Mouse (Mus musculus): ENCODE measurements around the gene Fam3b. TPM values are rescaled to one million over a fixed set of nuclear protein-coding genes. Genes with fewer than 3 reads are reported as not detected.

Gene Fam3b
- 0.16 TPM in 1 of 2 replicates, not detected in the other for polyA plus RNA-seq (2015; fragmentation: Nextera tagmentation; extraction: Ambion mirVana)

DNA sequence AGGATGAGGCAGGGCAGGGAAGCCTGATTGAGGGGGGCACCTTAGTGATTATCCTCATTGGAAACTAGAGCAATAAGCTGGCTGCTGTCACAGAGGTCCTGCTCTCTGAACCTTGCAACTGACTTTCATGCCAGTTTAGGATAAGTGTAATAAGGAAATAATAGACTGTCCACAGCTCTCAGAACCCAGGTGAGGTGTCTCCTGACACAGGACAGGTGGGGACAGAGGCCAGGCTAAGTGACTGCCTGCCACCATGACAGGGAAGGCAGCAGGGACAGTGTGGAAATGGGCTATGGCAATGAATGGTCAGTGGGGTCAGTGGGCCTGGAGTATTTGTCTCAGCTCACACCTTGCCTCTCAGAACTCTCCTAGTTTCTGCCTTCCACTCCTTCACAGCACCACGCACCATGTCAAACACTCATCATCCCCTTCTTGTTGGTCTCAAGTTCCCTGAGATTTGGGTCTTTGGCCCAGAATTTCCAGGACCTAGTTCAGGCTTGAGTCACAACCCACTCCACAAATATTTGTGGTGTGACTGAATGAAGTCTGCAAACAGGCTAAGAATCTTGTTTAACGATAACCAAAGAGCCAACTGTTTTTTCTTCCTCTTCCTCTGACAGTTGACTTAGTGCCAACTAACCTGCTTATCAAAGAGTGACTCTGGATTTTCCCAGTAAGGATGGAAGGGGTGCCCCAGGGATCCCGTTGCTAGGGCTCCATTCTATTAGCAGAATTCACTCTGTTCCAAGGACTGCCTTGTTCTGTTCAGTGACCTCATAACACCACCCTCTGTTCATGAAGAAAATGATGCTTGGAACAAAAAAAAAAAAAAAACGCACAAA is at the start of gene Fam3b:
Fam3b (minus strand) TSS at position 718 of the 842 bp plus-strand sequence.

DNA sequence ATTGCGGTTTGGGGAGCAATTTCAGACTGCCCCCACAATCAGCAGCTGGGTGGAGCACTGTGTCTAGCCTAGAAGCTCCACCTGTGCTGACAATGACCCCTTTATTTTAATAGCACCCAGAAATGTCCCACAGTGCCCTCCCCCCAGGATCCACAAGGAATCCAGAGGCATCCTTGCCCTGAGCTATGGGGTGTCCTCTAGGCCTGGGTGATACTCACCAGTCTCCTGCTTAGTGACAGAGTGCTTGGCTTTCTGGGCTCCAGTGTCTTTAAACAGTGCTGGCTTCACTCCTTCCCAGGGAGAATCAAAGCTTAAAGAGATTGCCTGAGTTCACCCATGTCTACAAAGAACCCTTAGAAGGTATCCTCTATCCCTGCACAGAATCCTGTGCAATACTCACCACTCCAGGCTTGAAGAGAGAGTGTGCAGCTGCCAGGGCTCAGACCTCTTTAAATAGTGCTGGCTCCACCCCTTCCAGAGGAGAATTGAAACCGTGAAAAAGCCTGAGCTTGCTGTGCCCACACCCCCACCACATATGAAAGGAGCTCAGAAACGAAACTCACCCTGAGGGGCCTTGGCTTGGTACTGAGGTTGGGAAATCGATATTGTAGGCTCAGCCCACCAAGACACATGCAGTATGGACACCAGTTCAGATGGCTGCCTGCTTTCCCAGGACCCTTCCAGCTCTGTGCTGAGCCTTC is 52.0 kb downstream of the Fam3b start, which contains the start of gene Mx1:
Mx1 (minus strand) TSS at position 427 of the 701 bp plus-strand sequence.

Other genes with a start within 250 kb of the Fam3b start
- gene Bace2, start 158.1 kb downstream of the Fam3b start, polyA plus RNA-seq (2015; fragmentation: Nextera tagmentation; extraction: Ambion mirVana) = 102 and 114 TPM in 2 replicates
- 0.23 and 0.35 TPM in 2 replicates for gene Mx1, start 51.9 kb downstream of the Fam3b start, polyA plus RNA-seq (2015; fragmentation: Nextera tagmentation; extraction: Ambion mirVana)
- gene Tmprss2, start 96.4 kb upstream of the Fam3b start, polyA plus RNA-seq (2015; fragmentation: Nextera tagmentation; extraction: Ambion mirVana) = 143 and 158 TPM in 2 replicates
- 19.4 and 20.4 TPM in 2 replicates for gene Ripk4, start 249.0 kb upstream of the Fam3b start, polyA plus RNA-seq (2015; fragmentation: Nextera tagmentation; extraction: Ambion mirVana)

Data from urinary bladder, postnatal 0 days (tissue).